Mouse (Mus musculus) cerebellum, adult 11 months (tissue): ENCODE results near the gene Moap1.

Experiments
- DNase-seq: peaks from one replicate; pipeline ENCODE4 v3.0.0; 2022

Gene Moap1

GRCm38 (mm10) chr12:102743589-102744574 lies at the start of gene Moap1, which contains the start of gene Tmem251:
Gene Moap1, minus strand, starts transcription at chr12:102743661.
Gene Tmem251, plus strand, starts transcription at chr12:102743762.
- DNase-seq = peak; percentile 86

GRCm38 (mm10) chr12:102787927-102788326 lies 44.5 kb upstream of the Moap1 start:
- DNase-seq = no peak

GRCm38 (mm10) chr12:102785593-102785985 lies 42.1 kb upstream of the Moap1 start:
- DNase-seq = no peak

- no peak for DNase-seq
These were observed 41.6 kb upstream of the Moap1 start for GRCm38 (mm10) chr12:102784899-102785592.

GRCm38 (mm10) chr12:102782841-102783240 lies 39.4 kb upstream of the Moap1 start:
- no peak for DNase-seq

GRCm38 (mm10) chr12:102779452-102779851 lies 36.0 kb upstream of the Moap1 start:
- no peak for DNase-seq

GRCm38 (mm10) chr12:102778151-102778550 lies 34.7 kb upstream of the Moap1 start:
- DNase-seq = peak; percentile 22

- no peak for DNase-seq
These were observed 32.6 kb upstream of the Moap1 start for GRCm38 (mm10) chr12:102776035-102776434.

- DNase-seq = no peak
These were observed 29.2 kb upstream of the Moap1 start for GRCm38 (mm10) chr12:102772676-102773075.

- no peak for DNase-seq
These were observed 28.1 kb upstream of the Moap1 start for GRCm38 (mm10) chr12:102771601-102772000.

- DNase-seq = no peak
These were observed 25.5 kb upstream of the Moap1 start for GRCm38 (mm10) chr12:102769000-102769399.

- DNase-seq = no peak
These were observed 20.2 kb upstream of the Moap1 start for GRCm38 (mm10) chr12:102763696-102764095.

GRCm38 (mm10) chr12:102761668-102762067 lies 18.2 kb upstream of the Moap1 start:
- DNase-seq = no peak

- DNase-seq = no peak
These were observed 15.5 kb upstream of the Moap1 start for GRCm38 (mm10) chr12:102758936-102759335.

GRCm38 (mm10) chr12:102758403-102758756 lies 14.9 kb upstream of the Moap1 start, which contains the start of gene Gm20604:
Gene Gm20604, minus strand, starts transcription at chr12:102758672.
- DNase-seq = no peak

GRCm38 (mm10) chr12:102757689-102758402 lies 14.4 kb upstream of the Moap1 start, which contains the start of the genes Gm28051, Gon7 and Ubr7:
Gene Gm28051, minus strand, starts transcription at chr12:102757765.
Gene Gon7, minus strand, starts transcription at chr12:102757803.
Gene Ubr7, plus strand, starts transcription at chr12:102757967.
- peak; percentile 96 for DNase-seq

GRCm38 (mm10) chr12:102757055-102757688 lies 13.7 kb upstream of the Moap1 start:
- no peak for DNase-seq

GRCm38 (mm10) chr12:102756304-102756703 lies 12.8 kb upstream of the Moap1 start:
- DNase-seq = peak; percentile 33

- no peak for DNase-seq
These were observed 4.8 kb upstream of the Moap1 start for GRCm38 (mm10) chr12:102748256-102748655.

GRCm38 (mm10) chr12:102744839-102745238 lies 1.4 kb upstream of the Moap1 start:
- DNase-seq = no peak

GRCm38 (mm10) chr12:102743036-102743588 lies 349 bp downstream of the Moap1 start:
- DNase-seq = no peak

GRCm38 (mm10) chr12:102742056-102742455 lies 1.4 kb downstream of the Moap1 start:
- no peak for DNase-seq
